Mouse (Mus musculus) C2C12 (cell line): Measurements from ENCODE around the gene Chst8.

Experiments
- CEBPB ChIP-seq: IDR thresholded peaks from one replicate; pipeline ENCODE4 v1.6.1; 2011; ENCODE audit warnings: low read depth, mild to moderate bottlenecking, control low read depth, moderate library complexity
- CTCF ChIP-seq: IDR thresholded peaks from one replicate; pipeline ENCODE4 v1.5.1; 2011; ENCODE audit not compliant: control insufficient read depth, insufficient read depth, insufficient read length
- FOSL1 ChIP-seq: IDR thresholded peaks from one replicate; pipeline ENCODE4 v1.8.0; 2011; ENCODE audit warnings: mild to moderate bottlenecking, low read length; ENCODE audit not compliant: poor library complexity, insufficient read depth, severe bottlenecking
- MAX ChIP-seq: IDR thresholded peaks from one replicate; pipeline ENCODE4 v1.6.1; 2011; ENCODE audit warnings: mild to moderate bottlenecking, control low read depth
- MYOD1 ChIP-seq: IDR thresholded peaks from one replicate; pipeline ENCODE4 v1.6.1; 2011; ENCODE audit warnings: low read depth; ENCODE audit not compliant: control insufficient read depth, insufficient read length
- MYOG ChIP-seq: IDR thresholded peaks from one replicate; pipeline ENCODE4 v1.6.1; 2011; ENCODE audit not compliant: control insufficient read depth, insufficient read length; ENCODE audit errors: extremely low read depth
- USF1 ChIP-seq: IDR thresholded peaks from one replicate; pipeline ENCODE4 v1.6.1; 2011; ENCODE audit warnings: low read depth, mild to moderate bottlenecking, control low read depth, moderate library complexity

DNA sequence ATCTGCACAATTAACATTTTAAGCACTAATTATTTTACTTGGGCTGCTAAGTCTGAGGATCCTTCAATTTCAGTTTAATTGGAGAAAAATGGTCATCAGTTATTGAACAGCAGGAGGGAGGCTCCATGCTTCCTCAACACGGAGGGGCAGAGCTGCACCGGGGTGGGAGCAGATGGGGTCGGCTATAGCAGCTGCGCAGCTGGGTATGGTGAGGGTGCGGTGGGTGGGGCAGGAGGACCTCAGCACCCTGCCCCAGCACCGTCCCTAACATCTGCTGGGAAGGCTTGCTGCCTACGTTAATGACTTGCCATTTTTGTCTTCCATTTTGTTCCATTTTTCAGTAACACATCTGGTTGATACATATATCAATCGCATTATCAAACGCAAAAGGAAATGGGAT lies 116.4 kb downstream of the Chst8 start:
- TF ChIP-seq CTCF, result no peak
- no peak for TF ChIP-seq MAX
- TF ChIP-seq MYOD1, result no peak
- no peak for TF ChIP-seq FOSL1
- no peak for TF ChIP-seq MYOG
- no peak for TF ChIP-seq USF1
- no peak for TF ChIP-seq CEBPB
